Mouse (Mus musculus) frontal cortex, adult 2 months (tissue): ENCODE measurements at regions not wholly inside any gene's neighbourhood (a gene's known extent, or its start where the extent isn't known, plus 50 kb on each side); places are given as distances from the start of the nearest gene placed in this dataset.
A peak's percentile ranks its signal among the peaks of the same experiment; 100 is the strongest.

Source experiments
- DNase-seq, 2 experiments: peaks; one replicate each; pipeline ENCODE4 v3.0.0; 2022; ENCODE audit warnings: low spot score in 1 of 2; ENCODE audit errors: extremely low spot score in 1 of 2

DNA sequence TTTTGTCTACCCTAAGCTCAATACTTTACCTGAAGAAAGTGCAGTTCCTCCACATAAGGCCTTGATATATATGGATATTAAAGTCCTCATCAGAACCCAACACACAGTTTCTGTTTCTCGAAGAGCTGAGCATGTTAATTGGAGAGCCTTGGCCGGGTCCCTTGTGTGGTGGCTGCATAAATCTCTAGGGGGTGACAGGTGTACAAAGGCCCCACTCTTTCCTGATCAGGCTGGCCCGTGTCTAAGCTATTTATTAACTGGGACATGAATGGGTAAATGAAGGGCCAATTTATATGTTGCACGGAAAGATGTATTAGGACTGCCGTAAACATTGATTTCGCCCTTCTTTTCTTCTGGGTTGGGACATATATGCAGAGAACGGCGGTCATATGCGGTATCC is 136.8 kb downstream of the Tex29 start:
- no peak for DNase-seq

DNA sequence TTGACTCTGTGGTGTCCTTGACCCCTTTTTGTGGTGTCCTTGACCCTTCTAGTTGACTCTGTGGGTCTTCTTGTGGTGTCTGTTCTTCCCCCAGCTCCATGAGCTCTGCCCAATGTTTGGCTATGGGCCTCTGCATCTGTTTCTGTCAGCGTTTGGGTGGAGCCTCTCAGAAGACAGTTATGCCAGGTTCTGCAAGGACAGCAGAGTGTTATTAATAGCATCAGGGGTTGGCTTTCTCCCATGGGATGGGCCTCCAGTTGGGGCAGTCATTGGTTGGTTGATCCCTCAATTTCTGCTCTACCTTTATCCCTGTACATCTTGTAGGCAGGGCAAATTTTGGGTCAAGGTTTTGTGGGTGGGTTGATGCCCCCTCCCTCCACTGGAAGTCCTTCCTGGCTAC is 138.8 kb downstream of the Tex29 start:
- no peak for DNase-seq

DNA sequence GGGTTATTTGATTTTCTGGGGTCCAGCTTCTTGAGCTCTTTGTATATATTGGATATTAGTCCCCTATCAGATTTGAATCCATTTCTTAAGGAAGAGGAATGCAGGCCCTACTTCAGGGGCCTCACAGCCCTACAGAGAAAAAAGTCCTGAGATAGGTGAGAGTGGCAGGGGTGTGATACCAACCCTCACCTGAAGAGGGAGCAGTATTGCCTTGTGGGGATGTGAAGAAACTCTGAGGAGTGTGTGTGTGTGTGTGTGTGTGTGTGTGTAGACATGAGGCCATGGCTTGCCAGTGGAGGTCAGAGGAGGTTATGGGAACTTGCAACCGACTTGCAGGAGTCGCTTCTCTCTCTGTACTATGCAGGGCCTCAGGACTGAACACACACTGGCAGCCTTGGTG is 141.2 kb downstream of the Tex29 start:
- no peak for DNase-seq

DNA sequence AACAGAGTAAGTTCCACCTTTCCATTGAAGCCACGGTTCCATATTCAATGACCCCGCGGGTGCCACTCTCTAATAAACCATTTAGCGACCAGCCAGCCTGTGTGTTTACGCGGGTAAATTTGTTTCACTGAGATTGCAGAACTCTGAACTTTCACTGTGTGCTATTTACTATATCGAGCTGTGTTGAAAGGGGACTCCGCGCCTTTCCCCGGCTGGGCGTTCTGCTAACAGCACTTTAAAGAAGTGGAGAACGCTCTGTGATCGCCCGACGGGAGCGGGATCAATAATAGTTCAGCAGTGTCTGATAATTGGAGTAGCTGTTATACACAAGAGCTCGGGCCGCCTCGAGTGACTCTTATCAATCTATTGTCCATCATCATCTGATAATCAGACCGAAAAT is 149.8 kb downstream of the Tex29 start:
- no peak for DNase-seq

DNA sequence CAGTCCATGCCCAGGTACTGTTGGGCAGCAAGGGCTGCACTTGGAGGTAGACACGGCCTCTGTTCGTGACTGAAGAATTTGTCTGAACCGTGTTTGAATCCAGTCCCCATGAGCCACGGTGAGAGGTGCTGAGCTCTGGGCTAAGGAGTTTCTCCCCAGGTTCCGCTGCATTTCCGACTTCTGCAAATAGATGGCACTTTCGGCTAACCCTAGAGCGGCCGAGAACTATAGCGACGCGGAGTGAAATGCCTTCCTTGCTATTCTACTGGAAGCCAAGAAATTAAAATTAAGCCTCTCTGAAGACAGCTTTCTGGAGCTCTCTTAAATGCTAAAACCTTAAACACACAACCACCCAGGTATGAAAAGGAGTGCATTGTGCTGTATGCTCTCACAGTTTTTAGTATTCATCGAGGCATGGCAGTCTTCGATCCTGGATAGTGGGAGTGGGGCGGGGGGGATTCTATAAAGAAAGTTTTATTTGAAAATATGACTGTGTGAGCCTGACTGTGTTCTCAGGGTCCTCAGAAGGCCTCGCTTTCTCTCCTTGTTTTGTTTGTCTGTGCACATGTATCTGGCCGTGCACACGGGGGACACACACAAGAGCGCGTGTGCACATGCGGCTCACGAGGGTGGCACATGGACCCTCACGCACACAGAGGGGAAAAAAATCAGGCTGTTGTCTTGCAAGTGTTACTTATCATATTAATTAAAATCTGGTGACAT is 159.6 kb downstream of the Tex29 start:
- DNase-seq, result peak; percentile 38 to 88

DNA sequence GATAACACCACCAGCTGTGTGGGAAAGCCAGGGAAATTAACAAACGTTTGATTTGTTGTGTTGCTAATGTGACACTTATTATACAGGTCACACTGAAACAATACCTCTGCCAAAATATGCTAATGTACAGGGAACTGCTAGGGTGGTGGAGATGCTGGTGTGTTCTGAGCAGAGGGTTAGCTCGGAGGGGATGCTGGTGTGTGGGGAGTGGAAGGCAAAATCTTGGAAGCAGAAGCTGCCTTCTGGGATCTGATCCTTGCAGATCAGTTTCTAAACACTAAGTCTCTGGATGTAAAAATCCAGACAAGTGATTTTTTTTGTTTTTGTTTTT is 160.2 kb downstream of the Tex29 start:
- DNase-seq, result no peak

DNA sequence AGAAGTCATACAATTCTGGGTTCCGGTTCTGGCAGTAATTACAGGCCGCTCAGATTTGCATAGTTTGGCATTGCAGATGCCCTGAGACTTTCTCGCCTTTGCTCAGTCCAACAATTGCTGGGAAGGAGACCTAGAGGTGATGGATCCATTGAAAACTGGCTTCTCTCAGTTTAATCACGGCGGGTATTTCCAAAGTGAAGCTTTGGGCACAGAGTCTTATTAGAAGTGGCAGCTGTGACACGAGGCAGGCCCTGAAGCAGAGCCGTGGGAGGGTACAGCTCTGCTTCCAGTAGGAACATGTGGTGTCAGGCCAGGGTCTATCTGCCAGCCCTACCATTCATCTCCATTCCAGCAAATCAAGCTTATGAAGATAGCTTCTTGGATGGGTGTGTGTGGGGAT is 164.0 kb downstream of the Tex29 start:
- no peak for DNase-seq

DNA sequence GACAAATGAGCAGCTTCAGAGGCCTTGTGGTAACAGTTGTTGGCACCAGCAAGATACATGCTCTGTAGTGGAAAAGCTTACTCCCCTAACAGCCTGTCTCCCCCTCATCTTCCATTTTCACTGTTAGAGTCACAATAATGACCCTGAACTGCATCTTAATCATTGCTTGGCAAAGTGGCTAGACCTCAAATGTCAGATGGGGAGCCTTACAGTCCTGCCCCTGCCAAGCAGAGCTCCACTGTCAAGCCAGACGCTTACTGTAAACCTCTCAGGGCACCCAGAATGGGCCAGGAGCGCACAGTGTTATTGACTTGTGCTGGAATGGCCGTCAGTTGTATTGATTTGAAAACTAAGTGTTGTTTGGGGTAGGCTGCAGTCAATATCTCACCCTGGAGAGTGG is 172.5 kb downstream of the Tex29 start:
- DNase-seq, result no peak

DNA sequence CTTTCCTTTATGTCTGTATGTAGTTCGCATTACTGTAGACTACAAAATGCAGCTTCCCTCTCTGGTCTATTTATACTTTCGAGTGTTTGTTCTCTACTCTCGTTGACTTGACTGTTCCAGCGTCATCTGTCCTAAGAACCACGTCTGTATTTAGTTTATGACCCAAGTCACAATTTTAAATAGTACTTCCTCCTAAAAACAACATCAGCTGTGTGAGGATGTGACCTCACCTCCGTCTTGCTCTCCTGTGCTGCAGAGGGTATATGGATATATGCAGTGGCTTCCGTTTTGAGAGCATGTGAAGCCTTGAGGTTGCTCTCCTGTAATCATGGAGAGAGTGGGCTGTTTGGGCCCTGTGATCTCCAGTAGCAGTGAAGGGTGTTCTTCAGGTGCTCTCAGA is 177.5 kb downstream of the Tex29 start:
- no peak for DNase-seq

DNA sequence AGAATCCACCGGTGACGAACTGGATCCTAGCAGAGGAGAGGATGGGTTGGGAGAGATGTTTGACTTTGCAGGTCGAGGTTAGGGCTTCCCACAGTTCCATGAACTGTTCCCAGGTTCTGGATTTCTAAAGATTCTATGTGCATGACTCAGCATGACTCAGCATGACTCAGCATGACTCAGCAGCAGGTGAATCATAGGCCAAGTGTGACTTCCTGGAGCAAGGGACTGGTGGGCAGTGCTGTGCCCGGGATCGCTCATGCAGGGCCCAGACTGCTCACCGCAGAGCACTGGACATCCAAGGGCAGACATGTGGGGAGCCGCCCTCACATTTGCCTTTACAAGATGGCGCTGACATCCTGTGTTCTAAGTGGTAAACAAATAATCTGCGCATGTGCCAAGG is 179.0 kb downstream of the Tex29 start:
- DNase-seq, result peak in 1 of 2 experiments; percentile 64

DNA sequence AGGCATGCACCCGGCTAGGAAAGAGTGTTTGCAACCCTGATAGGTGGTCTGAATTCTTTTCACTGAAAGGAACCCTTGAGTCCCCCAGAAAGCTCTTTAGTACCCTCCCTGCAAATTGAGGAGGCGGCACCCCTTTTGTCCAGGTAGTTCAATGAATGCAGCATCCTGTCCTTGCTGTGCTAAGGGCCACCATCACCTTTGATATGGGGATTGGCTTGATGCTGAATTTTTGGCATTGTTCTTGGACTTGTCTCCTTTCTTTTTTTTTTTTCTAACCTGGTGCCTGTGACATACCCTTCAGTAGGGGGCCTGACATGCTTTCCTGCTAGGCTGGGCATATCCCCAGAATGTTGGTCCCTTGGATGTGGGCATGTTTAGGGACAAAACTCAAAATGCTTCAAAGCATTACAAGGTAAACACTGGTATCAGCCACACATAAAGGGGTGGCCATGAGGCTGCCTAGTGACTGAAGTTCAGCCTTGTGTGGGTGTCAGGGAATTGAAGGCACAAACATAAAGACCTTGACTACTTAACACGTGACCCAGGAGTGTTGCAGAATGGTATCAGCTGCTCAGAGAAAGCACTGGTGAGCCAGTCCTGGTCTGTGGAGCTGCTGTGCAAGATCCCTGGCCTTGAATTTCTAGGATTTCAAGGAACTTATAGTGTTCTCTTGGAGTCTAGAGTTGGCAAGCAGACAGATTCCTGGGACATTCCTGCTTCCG is 183.6 kb downstream of the Tex29 start:
- no peak for DNase-seq

DNA sequence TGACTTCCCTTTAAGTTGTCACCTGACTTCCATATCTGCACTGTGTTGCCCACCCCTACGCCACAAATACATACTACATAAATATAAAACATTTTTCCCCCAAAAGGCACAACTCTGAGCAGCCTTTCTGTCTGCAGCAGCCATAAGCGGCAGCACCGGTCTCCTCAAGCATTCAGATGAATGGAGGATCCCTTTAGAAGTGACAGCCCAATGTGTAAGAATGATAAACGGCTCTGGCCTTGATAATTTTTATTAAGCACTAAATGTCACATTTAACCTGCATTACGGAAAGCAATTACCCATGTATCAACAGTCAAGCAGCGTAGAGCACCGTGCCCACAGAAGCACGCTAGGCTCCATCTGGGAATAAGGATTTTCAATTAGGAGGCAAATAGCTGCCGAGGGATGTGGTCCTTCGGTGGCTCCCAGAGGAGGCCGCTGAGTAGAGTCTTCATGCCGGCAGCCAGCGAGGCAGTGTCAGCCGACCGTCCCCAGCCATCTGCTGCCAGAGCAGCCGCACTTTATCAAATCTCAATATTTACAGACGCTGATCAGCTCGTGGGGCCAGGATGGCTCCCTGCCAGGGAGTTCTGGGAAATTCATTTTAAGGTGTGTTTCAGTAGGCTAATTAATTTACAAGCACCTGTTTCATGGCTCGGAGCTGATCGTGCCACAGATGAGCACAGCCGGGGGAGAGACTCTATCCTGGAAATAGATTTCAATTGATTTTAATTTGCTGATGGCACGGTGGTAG is 190.3 kb downstream of the Tex29 start:
- no peak for DNase-seq

DNA sequence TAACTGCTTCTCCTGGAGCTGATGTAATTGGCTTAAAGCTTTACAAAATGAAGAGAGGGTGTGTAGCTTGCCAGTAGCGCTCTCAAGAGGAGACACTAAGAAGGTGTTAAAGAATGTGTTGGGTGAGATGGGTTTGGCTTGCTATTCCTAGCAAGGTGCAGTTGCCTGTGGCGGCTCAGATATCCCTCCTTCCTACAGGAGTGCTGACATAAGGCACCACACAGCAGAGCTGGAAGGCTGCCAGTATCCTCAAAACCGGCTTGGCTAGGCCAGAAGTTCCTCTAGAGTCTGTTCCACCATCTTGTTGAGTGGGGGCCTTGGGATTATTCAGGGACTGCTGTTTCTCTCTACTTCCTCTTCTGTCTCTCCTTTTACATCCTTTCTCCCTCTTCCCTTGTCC is 191.5 kb downstream of the Tex29 start:
- DNase-seq, result peak; percentile 34 to 58

DNA sequence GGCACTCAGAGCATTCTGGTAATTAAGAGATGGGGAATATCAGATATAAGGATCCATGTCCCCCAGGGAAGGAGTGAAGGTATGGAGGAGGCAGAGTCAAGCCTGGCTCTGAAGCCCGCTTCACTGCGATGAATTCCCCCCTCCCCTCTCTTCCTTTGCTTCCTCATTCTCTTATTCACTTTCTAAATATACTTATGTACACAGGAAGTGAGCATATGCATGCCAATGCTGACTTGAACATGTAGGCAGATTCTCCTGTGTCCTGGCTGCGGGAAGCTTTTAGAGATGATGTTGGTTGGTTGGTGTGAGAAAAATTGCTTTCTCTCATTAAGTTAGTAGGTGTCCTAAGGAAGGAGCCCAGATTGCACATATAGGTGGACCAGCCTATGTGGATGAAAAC is 192.1 kb downstream of the Tex29 start:
- DNase-seq, result peak in 1 of 2 experiments; percentile 32

DNA sequence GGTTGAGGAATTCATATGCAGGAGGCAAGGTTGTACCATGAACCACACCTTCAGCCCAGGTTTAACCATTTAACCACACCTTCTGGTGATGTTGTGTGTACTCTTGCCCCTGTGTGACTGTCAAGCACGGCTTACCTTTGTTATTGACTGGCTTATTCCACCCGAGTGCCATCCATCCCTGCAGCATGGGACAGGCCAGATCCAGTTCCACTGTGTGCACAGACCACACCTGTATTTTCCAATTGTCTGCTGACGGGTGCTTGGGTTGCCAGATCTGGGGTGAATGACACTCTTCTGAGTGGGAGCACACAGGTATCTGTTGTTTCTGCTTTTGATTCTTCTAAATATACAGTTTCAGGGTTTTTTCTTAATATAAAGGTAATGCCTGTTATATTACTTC is 196.1 kb downstream of the Tex29 start:
- DNase-seq, result no peak

DNA sequence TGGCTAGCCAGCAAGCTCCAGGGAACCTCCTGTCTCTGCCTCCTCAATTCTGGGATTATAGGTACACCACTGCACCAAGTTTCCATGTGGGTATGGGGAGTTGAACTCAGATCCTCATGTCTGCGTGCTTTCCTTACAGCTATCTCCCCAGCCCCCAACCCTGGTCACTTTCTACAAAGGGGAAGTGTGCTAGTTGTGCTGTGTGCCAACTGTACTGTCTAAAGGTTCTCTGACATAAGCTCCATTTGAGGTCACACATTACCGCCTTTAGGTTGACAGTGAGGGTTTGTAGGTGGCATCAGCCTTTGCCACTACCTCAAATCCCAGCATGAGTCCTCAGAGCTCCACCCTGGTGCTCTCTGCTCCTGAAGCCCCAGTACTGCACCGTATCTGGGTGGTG is 200.7 kb downstream of the Tex29 start:
- DNase-seq, result no peak

DNA sequence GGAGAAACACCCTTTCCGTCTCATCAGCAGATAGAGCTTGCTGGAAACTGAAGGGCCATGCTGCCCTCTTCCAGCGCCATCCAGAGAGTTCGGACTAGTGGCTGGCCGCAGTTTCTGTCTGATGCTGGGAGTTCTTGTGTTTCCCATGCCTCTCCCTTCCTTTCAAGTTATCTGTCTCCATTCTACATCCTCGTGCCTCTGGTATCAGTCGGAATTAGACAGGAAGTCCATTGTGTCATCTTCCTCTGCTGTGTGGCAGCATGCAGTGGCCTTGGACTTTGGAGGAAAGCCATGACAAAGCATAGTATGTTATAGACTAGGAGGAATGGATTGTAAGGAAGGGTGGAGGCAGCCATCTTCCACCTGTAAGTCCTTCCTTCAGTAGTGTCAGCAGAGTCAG is 201.4 kb downstream of the Tex29 start:
- DNase-seq, result no peak

DNA sequence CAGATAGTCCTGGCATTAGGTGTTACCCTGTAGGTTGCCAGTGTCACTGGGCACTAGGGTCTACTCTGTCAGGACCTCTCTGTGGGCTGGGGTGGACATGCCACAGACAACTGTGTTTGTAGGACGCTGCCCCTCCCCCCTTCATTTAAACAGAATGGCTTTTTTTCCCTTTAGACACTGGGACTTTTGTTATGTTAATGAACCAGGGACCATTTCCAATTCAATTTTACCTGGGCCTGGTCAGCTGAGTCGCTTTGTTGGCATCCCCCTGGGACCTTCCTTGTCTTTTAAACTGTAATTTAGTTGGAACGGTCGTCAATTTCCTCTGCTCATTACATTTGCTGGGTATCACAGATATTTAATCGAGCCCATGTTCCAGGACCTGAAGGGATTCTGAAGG is 210.6 kb downstream of the Tex29 start:
- no peak for DNase-seq

DNA sequence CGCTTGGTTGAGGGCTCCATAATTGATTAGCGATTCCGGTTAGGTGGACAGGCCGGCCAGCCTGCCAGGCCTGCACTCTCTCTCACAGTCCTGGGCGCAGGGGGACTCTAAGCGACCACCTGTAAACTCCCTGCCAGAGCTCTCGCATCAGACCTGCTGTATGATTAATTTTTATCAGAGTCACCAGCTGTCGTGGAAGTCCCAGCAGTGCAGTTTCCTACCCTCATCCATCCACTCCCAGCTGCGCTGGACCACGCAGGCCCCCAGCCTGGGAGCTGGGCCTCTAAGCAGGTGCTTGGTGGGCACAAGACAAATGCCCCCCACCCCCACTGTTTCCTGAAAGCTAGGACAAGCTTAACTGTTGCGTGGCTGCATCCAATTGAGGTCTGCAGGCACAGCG is 211.1 kb downstream of the Tex29 start:
- no peak for DNase-seq

DNA sequence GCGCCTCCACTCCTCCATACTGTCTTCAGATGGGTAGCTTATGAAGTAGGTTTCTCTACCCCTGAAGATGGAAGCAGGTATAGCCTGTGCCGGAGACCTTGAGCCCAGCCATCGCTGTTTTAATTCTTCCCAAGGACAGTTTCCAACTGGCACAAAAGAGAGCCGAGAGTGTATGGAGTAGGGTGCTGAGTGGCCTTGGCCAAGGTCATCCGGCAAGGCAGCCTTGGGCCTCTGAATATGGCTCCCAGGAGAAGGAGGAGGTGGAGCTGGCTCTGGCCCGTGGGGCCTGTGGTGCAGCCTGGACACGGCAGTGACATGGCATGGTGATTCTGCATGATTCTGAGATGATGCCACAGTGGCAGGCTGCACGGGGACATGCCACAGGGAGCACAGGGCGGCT is 215.7 kb downstream of the Tex29 start:
- no peak for DNase-seq

DNA sequence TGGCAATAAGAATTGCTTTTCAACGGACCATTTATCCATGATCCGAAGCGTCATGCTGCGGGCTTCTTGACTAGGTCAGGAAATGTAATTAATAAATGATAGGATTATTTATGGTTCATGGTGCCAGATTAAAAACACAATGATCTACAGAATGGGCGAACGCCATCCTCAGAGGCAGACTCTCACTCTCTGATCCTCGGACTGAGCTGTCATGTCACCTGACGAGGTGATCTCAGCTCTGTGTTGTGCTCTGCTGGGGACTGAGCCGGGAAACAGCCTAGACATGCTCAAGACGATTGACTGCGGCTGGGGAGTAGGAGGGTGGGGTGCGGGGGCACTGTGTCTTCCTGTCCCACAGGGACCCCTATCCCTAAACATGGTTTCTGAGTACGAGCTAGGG is 217.4 kb upstream of the A230072I06Rik start:
- DNase-seq, result no peak

DNA sequence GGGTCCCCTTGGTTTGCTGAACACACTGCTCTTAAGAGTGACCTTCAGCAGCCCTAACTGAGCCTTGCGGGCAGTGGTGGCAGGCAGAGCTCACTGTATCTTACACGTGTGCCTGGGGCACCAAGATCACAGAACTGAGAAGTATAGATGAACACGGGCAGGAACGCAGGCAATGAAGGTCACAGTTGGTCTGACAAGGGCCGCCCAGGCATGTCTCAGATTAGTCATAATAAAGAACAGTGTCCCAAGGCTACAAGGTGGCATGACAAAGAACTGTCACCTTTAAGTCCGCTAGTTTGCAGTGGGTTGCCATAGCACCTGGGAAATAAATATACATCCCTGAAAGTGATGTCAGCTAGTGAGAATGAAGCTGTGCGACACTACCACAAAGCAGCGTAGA is 215.9 kb upstream of the A230072I06Rik start:
- DNase-seq, result no peak
